Mouse (Mus musculus) neutrophil, adult 59 days (primary cell): ENCODE data around the gene Agrp. TPM values are rescaled to one million over a fixed set of nuclear protein-coding genes. Genes with fewer than 3 reads are reported as not detected.

Source experiments
- total RNA-seq, 2 experiments: library from RNA; stranded (reverse); gene quantifications; 1 replicate in 1 of 2; 2 replicates in 1 of 2; pipeline ENCODE4 v1.2.4; 2023

The Agrp gene
- total RNA-seq: not detected

DNA sequence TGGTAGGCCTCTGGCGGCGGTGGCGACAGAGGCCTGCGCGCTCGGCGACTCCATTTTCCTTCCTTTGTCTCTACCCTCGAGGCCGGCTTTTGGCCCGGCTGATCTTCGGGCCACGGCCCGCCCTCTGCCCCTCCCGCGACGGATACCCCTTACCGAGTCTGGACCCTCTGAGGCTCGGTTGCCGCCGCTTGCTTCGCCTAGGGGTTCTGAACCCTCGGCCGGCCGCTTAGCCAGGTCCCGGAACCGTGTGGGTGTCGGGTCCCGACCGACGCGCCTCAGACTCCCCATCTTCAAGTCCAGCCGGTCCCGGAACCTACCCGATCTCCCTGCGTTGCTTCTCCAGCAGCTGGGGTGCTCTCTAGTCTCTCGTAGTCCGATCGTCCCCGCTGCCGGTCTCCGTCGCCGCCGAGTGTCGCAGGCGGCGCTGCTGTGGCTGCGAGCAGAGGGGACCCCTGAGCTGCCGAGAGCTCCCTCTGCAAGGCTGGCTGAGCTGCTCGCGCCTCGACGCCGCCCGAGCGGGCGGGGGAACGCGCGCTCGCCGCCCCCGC is at the start of gene Agrp:
Gene Agrp, minus strand, starts transcription at position 431 of the 548 bp plus-strand sequence.

GRCm38 (mm10) chr8:105685796-105686308 is 48.7 kb upstream of the Agrp start, which contains the start of gene Carmil2:
Gene Carmil2 (plus strand): TSS chr8:105686274.

DNA sequence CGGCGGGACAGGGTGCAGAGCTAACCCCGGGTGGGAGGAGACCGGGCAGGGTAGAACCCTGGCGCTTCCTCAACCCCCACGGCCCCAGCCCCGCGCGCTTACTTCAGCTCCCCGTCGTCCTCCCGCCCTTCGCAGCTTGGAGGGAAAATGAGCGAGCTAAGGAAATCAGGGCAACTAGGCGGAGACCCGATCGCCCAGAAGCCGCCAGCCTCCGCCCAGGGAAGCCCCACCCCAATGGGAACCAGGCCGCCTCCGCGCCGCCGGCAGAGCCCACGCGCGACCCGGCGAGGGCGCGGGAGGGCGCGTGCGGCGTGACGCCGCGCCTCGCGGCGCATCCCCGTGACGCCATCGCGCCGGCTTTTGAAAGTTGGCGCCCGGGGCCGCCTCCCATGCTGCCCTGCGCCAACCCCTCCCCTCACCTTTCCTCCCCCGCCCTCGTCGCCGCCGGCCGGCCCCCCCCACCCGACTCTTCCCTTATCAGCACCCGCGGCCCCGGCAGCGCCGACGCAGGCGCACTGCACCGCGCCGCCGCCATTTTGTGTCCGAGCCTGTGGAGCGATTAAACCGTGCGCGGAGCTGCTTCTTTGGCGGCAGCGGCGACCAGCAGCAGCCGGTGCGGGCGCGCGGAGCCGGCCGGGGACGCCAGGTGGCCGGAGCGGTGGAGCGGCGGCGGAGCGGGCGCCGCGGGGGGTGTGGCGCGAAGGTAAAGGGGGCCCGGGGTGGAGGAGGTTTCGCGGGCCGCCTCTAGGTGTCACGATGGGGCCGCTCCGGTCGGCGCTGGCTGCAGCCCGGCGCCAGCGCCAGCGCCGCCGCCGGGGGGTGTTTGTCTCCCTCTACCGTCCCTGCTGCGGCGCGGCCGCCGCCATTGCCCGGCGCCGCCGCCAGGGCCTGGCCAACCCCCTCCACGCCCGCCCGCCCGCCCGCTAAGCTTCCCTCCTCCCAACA is 903 bp downstream of the Agrp start, which contains the start of gene Ctcf:
Gene Ctcf, plus strand, starts transcription at position 551 of the 945 bp plus-strand sequence.

GRCm38 (mm10) chr8:105604804-105605381 is 32.3 kb downstream of the Agrp start, which contains the start of gene Ripor1:
Gene Ripor1 (plus strand): TSS chr8:105605255.

GRCm38 (mm10) chr8:105565952-105566702 is 71.1 kb downstream of the Agrp start, which contains the start of gene Atp6v0d1:
Gene Atp6v0d1 (minus strand): TSS chr8:105566047.

DNA sequence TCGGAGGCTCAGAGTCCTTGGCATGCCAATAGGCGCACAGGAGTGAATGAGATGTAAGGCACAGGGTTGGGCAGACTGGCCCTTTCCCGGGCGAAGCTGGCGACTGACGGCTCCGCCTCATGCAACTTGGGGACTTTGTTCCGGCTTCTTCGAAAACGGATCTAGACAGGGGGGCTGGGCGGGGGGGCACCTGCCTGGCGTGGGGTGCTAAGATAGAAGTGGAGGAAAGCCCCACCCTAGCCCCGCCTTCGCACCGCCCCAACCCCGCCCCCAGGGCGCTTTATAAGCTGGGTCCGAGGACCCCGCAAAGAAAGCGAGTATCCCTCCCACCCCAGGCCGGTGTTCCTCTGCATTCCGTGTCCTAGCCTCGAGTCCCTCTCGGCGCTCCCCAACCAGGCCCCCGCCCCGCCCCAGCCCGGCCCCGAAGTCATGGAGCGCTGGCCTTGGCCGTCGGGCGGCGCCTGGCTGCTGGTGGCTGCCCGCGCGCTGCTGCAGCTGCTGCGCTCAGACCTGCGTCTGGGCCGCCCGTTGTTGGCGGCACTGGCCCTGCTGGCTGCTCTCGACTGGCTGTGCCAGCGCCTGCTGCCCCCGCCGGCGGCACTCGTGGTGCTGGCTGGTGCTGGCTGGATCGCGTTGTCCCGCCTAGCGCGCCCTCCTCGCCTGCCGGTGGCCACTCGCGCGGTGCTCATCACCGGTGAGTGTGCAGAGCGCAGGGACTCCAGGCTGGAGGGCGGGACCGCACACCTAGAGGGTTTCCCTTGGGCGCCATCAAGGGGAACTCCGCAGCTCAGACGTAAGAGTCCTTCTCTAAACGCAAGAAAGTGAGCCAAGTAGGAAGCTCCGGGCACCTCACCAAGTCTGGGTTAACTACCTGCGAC is 118.5 kb downstream of the Agrp start, which contains the start of gene Hsd11b2:
Gene Hsd11b2, plus strand, starts transcription at position 320 of the 878 bp plus-strand sequence.

Other genes starting within 250 kb of the Agrp start
- gene Kctd19, start 223.9 kb downstream of the Agrp start, total RNA-seq: not detected
- gene Lrrc36, start 223.8 kb downstream of the Agrp start, total RNA-seq: not detected
- gene Tppp3, start 165.9 kb downstream of the Agrp start, total RNA-seq: 10 to 100 TPM; 10.9 to 18.1 TPM
- gene Zdhhc1, start 140.5 kb downstream of the Agrp start, total RNA-seq: 1 to 10 TPM; 1.8 TPM
- gene Hsd11b2, start 118.6 kb downstream of the Agrp start, total RNA-seq: not detected
- gene Atp6v0d1, start 71.3 kb downstream of the Agrp start, total RNA-seq: 100 to 1,000 TPM; 142 to 159 TPM
- 10 to 100 TPM; 15.2 to 17.7 TPM for gene Ripor1, start 32.1 kb downstream of the Agrp start, total RNA-seq
- 100 to 1,000 TPM in 1 of 2 experiments, 10 to 100 TPM in 1; 93.2 to 103 TPM for gene Ctcf, start 825 bp downstream of the Agrp start, total RNA-seq
- gene Carmil2, start 48.9 kb upstream of the Agrp start, total RNA-seq: 1 to 10 TPM; 9.4 to 9.7 TPM
- 10 to 100 TPM; 26.9 to 32.0 TPM for gene Acd, start 63.7 kb upstream of the Agrp start, total RNA-seq
- gene Pard6a, start 63.8 kb upstream of the Agrp start, total RNA-seq: 1 to 10 TPM; 4.0 to 6.4 TPM
- gene 4933405L10Rik, start 70.3 kb upstream of the Agrp start, total RNA-seq: not detected
- gene Enkd1, start 70.8 kb upstream of the Agrp start, total RNA-seq: 1 to 10 TPM; 6.8 to 9.5 TPM
- under 1 TPM; 0.51 to 0.62 TPM for gene Gfod2, start 121.3 kb upstream of the Agrp start, total RNA-seq
- 10 to 100 TPM; 21.9 to 25.2 TPM for gene Ranbp10, start 190.0 kb upstream of the Agrp start, total RNA-seq
- not detected for gene Tsnaxip1, start 190.3 kb upstream of the Agrp start, total RNA-seq
- gene Cenpt, start 215.9 kb upstream of the Agrp start, total RNA-seq: 10 to 100 TPM; 13.5 to 17.1 TPM
- 10 to 100 TPM; 32.8 to 39.9 TPM for gene Thap11, start 217.7 kb upstream of the Agrp start, total RNA-seq
- gene Nutf2, start 223.2 kb upstream of the Agrp start, total RNA-seq: 10 to 100 TPM; 22.8 to 35.5 TPM
- gene Edc4, start 243.5 kb upstream of the Agrp start, total RNA-seq: 10 to 100 TPM; 32.0 to 38.0 TPM